Mouse (Mus musculus) R1 (cell line): ENCODE measurements at regions not wholly inside any gene's neighbourhood (a gene's known extent, or its start where the extent isn't known, plus 50 kb on each side); places are given as distances from the start of the nearest gene placed in this dataset.

Experiments
- DNase-seq: peaks from one replicate; pipeline ENCODE4 v3.0.0-alpha.2; 2018; ENCODE audit warnings: low read depth, low spot score

GRCm38 (mm10) chr7:68686396-68687139 lies 62.5 kb downstream of the Arrdc4 start:
- DNase-seq, result no peak

- no peak for DNase-seq
Measured at GRCm38 (mm10) chr7:68682929-68683643, 66.0 kb downstream of the Arrdc4 start.

DNA sequence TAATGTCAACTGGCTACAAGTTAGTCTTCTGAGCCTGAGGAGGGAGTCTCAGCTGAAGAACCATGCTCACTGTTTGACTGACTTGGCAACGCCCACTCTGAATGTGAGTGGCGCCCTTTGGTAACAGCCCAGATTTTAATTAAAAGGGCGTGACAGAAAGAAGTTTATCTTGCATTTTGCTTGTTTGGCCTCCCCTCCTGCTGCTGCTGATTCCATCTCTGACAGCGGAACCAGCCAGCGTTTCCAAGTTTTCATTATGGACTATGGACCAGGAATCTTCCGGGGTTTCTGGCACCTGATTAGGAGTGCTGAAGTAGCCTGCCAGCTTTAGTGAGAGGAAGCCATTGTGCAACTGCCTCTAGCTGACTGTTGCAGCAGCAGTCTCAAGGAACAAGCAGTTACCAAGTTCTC lies 66.7 kb downstream of the Arrdc4 start:
- DNase-seq, result no peak

DNA sequence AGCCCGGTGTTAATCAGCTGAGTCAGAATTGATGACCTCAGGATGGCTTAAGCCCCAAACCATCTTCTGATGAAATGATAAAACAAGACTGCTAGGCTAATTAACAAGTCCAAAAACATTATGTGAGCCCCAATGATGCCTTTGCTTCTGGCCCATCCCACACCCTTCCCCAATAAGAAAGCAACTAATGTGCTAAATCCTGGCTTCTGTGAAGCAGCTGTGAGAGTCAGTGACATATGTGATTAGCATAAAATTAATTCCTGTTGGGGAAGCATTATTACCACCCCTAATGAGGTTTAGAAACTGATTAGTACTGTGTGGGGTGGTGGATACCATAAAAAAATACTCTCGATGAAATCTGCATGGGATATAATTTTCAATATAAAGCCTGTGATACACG lies 69.3 kb downstream of the Arrdc4 start:
- no peak for DNase-seq

DNA sequence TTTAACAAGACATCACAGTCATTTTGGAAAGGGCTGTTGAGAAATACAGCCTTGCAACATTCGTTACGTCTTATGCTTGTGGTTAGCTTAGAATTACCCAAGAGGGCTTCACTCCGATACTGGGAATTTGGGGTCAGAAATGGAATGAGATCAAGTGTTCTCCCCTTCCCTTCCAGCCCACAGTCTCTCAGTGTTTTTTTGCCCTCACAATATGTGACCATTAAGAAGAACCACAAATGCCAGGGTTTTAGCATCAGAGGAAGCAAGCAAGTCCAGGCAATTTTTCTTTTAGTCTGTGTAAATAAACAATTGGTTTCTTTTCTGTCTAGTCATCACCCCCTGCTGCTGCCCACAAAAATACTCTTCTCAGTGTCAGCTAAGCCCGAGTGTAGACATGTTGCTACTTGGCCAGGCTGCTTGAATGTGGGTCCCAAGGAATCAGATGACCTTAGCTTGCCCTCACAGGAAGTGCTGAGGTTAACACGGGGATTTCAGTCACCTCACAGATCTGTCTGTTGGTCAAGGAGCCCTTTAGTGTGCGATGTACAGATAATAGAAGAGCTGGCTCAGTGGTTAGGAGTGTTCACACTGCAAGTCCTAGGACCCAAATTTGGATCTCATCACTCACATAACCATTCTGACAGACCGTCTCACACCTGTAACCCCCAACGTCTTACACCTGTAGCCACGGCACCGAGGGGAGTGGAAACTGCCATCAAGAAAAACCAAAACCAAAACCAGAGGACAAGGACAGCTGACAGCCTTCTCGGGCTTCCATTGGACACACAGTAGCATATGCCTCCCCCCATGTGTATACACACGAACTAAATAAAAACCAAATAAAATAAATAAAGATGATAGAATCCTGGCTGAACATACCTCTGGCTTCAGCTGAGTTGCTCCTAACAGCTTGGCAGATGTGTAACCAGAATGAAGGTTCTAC lies 81.0 kb downstream of the Arrdc4 start:
- no peak for DNase-seq

DNA sequence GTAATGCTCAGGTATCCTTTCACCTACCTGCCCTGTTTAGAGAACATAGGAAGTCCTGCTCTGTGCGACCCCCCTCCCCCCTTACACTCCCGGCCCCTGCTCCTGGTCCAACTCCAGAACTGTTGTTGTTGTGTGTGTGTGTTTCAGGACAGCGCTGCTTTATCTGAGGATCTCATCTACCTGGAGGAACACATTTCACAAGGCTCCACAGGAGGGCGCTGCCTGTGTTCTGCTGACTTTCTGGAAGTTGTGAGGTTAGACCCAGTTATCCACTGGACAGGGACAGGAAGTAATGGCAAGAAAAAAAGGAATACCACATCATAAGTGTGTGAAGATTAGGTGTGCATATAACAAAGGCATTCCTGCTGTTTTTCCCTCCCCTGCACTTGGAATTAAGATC lies 81.8 kb downstream of the Arrdc4 start:
- peak; percentile 30 for DNase-seq

DNA sequence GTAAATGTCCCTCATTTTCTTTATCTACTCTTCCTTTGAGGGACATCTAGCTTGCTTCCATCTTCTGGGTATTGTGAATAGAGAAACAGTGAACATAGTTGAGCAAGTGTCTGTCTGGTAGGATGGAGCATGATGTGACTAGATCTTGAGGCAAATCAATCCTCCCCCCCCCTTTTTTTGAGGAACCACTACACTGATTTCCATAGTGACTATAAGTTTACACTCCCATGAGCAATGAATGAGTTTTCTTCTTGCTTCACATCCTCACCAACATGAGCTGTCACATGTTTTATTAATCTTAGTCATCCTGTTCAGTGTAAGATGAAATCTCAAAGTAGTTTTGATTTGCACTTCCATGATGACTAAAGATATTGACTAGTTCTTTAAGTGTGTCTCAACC lies 92.7 kb downstream of the Arrdc4 start:
- DNase-seq, result no peak

DNA sequence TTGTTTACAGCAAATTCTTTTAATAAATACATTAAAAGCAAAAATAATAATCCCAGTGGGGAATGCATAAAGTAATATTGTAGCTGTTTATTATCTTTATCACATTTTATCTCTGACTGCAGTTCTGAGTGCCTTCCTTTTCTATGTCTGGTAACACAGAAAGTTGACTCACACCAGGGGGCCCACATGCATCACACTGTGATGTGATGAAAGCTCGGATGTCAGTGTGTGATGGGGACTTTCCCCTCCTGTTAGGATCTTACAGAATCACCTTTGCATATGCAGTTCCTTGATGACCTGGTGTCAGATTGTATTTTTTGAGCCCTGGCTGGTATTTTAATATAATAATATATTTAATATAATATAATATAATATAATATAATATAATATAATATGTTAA lies 95.5 kb downstream of the Arrdc4 start:
- no peak for DNase-seq

DNA sequence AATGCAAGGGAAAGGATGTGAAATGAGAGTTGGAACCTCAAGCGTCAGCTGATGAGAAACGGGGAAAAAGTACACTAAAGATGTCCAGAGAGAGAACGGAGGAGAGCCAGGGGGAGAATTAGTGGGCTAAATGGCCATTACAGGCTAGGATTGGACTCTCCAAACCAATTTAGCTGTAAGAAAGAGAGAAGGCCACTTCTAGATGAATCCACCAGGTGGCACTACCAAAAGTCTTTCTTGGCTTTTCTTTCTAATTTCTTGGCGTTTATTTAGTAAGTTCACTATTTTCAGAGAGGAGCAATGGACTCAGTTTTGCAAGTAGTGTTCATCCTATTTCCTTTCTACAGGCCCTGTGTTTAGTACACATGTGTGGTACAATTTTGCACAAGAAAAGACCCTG lies 97.6 kb downstream of the Arrdc4 start:
- DNase-seq, result peak; percentile 13

DNA sequence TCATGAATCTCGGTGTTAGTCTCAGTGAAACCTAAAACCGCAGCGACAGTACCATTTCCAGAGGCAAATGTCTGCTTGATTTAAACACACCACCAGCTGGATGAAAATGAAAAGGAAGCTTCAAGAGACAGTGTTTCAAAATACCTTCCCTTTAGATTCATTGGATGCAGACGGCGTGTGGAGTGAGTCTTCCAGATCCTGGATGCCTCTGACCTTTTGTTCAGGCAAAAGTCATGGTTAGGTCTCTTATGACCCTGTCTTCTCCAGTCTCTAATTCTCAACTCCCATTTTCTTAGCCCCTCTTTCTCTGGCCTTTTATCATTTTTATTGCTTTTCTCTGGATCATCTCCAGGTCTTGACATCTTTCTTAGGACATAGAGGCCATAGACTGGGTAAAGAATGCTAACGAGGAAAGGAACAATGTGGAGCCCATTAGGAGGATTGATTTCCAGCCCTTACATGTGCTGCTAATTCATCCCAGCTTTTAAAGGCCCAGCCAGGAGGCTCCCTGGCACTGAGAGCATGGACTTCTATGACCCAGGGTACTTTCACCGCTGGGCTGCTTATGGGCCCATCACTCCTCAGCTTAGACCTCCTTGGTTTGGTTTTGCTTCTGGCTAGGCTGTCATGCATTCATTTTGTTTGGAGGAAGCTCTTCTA lies 111.4 kb downstream of the Arrdc4 start:
- no peak for DNase-seq

- DNase-seq, result no peak
Measured at GRCm38 (mm10) chr7:68621080-68621479, 128.0 kb downstream of the Arrdc4 start.

DNA sequence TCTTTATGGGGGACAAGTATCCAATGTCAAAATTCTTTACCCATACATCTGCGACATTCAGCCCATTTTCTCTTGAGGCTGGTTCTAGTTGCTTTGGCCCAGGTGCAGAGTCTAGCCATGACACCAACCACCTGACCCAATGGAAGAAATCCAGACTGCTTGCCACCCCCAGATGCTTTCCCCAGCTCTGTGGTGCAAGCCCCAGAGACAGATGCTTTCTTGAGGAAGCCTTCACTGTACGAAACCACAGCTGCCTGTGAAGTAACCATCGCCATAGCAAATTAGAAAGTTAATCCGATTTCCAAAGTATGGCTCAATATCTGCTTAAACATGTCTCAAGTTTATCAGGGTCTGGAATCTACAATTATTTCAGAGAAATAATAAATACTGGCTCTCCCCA lies 138.5 kb downstream of the Arrdc4 start:
- DNase-seq, result no peak

GRCm38 (mm10) chr7:68607170-68607569 lies 141.9 kb downstream of the Arrdc4 start:
- no peak for DNase-seq

- no peak for DNase-seq
Measured at GRCm38 (mm10) chr7:68606278-68606677, 142.8 kb downstream of the Arrdc4 start.

DNA sequence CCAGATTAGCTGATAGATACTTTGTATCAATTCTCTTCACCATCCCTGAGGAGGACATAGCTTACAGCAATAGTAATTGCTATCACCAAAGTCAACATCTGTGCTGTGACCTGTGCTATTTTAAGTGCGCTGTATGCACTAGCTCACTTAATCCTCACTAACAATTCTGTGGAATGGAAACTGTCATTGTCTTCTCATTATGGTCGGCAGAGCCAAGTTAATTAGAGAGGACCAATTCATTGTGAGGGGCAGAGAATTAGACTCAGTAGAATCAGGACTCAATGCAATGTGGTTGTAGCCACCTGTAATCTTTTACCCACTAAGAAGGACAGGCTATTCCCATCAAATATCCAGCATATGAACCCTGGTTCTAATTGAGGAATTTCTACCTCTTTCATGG lies 145.3 kb downstream of the Arrdc4 start:
- no peak for DNase-seq

GRCm38 (mm10) chr7:68602003-68602402 lies 147.0 kb downstream of the Arrdc4 start:
- DNase-seq, result no peak

DNA sequence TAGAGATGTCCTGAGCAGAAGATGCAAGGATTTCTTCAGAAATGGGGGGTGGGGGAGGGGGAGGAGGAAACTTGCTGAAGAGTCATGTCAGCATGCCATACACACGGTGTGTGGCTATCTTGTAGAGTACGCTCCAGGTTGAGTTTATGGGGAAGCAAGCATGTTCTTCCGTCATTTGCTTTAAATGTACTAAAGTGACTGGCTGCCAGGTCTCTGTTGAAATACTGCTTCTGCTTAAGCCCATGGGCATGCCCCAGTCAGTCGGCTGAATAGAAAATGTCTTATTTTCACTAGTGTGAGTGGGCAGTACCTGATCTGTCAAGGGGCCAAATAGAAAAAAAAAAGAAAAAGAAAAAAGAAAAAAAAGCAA lies 155.0 kb downstream of the Arrdc4 start:
- DNase-seq, result no peak

DNA sequence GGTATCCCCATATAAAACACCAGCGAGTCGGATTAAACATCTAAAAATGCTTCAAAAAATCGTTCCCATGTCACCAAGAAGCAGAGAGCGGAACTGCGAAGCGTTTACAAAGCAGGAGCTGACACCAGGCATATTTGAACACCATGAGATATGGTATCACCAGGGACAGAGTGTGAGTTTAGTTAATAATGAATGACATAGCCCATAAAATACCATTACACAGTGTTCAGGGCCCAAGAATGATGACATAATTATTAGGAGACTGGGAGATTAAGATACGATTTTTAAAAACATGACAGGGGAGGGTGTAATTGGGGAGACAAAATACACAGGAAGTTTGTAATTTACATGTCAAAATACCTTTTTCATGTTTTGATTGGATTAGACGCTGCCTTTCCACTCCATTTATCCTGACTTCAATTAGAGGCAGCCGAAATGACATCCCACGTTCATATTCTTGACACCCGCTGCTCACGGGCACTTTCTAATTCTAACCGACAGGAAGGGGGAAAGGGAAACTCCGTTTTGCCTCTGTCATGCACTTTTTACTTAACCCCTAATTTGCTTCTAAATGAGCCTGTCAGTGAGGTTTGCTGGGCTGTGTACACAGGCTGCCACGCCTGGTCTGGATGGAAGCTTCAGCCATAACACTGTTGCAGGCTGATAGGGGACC lies 155.6 kb downstream of the Arrdc4 start:
- no peak for DNase-seq

DNA sequence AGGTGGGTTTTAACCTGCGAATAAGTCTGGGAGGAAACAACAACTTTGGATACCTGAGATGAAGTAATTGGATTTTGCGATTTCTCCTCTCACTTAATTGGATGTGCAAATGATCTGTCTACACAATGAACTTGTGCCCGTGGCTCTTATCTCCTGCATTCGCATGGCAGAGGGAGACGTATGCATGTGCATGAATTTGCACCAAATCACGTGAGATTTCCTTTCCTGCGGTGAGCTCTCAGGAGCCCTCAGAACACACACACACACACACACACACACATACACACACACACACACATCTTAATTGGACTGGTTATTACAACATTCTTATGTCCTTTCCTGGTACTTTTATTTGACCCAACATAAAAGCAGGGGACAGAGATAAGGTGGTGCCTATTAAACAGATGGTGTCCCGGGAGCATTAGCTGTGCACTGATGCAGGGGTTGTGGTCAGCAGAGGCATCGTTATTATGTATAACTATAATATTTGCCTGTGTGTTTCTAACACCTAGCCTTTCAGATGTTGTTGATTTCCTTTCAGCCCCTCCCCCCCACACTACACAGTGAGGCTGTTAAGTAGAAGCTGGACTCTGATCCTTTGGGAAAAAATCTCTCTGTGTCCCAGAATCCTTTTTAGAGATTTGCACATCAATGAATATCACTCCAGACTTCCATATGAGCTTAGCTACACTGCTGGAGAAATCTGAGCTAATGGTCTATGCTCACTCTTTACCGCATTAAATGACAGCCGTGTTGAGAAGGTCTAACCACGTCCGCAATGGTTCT lies 166.3 kb downstream of the Arrdc4 start:
- no peak for DNase-seq

- DNase-seq, result peak; percentile 63
Measured at GRCm38 (mm10) chr7:68580650-68581049, 168.4 kb downstream of the Arrdc4 start.
